Mouse (Mus musculus) lung, postnatal 36 days (tissue): ENCODE results near the gene Man2a1.
A peak's percentile ranks its signal among the peaks of the same experiment; 100 is the strongest.

ENCODE experiments used
- DNase-seq: peaks from one replicate; pipeline ENCODE4 v3.0.0; 2022; ENCODE audit warnings: mixed read lengths

The Man2a1 gene

DNA sequence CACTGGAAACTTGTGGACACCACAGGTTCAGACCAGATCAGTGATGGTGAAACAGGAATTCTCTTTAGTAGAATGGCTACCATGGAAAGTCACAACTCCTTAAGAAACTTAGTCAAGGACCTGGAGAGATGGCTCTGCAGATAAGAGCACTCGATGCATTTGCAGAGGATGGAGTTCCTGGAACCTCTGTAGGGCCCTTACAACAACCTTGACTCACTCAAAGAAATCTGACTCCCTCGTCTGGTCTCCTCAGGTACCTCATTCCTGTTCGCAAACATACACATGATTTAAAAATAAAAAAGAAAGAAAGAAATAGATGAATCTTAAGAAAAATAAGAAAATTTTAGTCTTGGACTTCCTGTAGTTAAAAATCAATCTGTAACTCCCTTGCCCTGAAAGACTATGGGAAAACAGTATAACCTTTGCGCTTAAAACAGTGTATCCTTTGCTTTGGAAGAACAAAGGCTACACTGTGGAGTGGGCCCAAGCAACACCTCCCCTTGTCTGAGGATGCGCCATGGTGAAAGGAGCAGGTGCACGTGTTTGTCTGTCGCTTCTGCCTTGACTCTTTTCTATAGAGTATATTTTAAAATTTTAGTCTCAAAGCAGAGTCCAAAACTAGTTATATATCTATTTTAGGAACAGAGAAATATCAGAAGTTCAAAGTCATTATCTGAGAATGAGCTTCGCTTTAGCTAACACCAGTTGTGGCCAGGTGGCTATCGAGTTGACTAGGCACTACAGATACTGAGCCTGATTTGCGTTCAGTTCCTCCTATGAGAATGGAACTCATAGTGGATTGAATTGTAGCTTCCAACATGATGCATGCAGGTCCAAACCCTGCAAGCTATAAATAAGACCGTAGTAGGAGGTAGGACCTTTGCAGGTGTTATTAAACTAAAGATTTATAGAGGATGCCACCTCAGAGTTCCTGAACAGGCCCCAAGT is 163.9 kb downstream of the Man2a1 start:
- DNase-seq = peak; percentile 54

DNA sequence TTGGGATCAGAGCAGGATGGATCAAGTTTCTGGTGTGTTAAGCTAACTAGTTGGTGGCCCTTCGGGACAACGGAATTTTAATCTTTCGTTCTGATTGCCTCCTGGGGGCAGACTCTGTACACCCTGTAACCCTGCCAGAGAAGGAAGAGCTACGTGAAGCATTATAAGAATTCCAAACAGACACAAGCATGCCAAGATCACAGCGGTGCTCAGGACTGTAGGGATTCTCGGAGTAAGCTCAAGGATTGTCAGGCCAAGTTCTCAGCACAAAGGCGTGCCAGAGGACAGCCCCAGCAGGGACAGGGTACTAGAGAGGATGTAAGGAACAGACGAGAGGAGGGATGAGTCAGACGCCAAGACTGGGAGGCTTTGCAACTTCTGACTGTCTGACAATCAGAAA is 164.8 kb downstream of the Man2a1 start:
- peak; percentile 22 for DNase-seq

DNA sequence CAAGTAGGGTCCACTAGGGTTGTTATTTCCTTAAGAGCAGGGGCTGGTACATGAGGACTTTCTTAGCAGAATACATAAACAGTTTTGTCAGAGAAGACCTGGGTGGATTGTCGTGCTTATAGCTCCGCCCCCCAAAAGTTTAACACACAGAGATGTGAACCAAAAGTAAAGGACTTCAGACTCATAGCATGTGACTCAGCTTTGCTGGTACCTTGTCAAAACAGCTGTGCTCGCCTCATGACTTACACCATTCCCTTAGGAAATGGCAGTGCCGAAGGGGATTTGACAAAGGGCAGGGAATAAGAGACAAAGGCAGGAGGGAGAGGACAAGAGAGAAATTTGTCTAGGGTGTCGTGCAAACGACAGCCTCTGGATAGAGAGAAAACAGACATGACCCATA is 166.0 kb downstream of the Man2a1 start:
- DNase-seq = no peak

GRCm38 (mm10) chr17:64770277-64770676 is 169.7 kb downstream of the Man2a1 start:
- no peak for DNase-seq

GRCm38 (mm10) chr17:64772611-64773010 is 172.1 kb downstream of the Man2a1 start:
- no peak for DNase-seq

GRCm38 (mm10) chr17:64774218-64774617 is 173.7 kb downstream of the Man2a1 start:
- peak; percentile 52 for DNase-seq

- DNase-seq = no peak
Observed at GRCm38 (mm10) chr17:64778300-64778699, 177.8 kb downstream of the Man2a1 start.

DNA sequence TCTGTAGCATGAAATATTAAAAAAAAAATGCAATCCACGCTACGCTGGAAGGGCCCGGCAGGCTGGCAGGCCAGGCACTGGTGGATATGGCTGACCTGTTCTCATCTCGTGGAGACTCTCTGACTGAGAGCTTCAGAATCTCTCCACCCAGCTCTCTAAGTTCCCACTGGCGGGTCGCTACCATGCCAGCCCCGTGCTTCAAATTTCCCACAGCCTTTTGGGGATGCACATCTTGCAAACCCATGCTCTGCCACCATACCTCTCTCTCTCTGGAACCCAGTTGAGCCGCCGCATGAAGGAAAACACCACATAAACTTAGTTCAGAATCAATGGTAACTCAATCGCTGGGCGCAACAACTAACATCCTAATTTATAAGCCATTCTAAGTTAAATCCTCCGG is 178.2 kb downstream of the Man2a1 start:
- DNase-seq = no peak

DNA sequence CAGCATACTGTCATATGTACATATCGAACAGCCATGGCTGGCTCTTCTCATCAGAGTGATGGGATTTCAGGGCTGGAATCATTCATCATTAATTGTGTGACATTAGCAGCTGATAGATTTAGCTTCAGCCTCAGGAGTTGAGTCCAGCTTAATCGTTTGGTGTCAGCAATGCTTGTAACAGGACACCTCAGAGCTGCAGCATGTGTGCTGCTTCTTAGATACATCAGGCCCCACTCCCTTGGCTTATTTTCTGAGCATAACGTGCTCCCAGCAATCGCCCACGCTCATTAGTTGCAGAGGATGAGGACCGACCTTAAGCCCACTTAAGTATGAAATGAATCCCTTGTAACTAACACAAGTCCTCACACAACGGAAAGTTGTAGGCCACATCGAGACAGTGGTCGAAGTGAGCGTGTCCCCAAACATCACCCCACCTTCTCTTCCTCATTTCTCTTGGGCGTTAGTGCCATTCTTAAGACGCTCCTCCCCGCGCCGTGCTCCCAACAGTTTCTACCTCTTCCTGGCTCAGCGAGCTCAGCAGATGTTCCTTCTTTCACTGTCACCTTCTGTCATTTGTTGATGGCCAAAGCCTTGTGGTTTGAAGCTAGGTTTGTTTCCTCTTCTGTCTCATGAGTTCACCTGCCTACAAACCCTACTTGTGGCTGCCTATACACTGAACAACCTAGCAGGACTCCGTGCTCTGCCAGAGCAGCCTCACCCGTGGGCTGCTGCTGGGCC is 180.4 kb downstream of the Man2a1 start:
- DNase-seq = no peak

- peak; percentile 85 for DNase-seq
Observed at GRCm38 (mm10) chr17:64782307-64782706, 181.8 kb downstream of the Man2a1 start.

DNA sequence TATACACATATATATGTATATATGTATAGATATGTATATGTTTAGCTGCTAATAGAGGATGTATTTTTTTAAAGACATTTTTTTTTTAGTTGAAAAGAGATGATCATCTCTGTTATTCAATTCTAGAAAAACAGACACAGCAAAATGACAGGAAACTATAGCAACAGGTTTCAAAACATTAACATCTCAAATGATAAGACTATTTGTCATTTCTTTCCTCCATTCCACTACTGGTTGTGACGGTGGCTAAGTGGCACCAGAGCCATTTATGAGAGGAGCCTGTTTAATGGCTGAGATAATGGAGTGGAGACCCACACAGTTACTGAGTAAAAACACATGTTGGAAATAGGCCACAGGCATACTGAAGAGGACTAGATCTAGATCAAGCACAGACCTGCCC is 185.4 kb downstream of the Man2a1 start:
- no peak for DNase-seq

GRCm38 (mm10) chr17:64788301-64788700 is 187.8 kb downstream of the Man2a1 start:
- DNase-seq = peak; percentile 7

- DNase-seq = peak; percentile 59
Observed at GRCm38 (mm10) chr17:64789175-64789574, 188.6 kb downstream of the Man2a1 start.

GRCm38 (mm10) chr17:64792076-64792475 is 191.5 kb downstream of the Man2a1 start:
- DNase-seq = no peak

DNA sequence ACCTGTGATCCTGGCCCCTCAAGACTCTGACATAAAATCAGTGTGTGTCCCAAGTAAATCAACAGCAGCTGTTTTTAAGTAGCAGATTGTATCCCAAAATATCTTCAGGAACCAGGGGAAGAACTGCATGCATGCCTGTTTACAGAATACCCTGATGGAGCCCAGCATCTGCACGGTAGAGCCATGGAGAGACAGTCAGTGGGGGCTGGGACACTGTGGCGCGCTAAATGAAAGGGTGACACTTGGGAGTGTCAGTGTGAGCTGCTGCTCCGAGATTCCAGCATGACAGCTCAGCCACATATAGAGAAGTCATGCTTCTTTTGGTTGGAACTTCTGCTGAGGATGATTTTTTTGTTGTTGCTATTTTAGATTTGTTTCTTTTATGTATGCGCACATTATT is 192.1 kb downstream of the Man2a1 start:
- DNase-seq = no peak

DNA sequence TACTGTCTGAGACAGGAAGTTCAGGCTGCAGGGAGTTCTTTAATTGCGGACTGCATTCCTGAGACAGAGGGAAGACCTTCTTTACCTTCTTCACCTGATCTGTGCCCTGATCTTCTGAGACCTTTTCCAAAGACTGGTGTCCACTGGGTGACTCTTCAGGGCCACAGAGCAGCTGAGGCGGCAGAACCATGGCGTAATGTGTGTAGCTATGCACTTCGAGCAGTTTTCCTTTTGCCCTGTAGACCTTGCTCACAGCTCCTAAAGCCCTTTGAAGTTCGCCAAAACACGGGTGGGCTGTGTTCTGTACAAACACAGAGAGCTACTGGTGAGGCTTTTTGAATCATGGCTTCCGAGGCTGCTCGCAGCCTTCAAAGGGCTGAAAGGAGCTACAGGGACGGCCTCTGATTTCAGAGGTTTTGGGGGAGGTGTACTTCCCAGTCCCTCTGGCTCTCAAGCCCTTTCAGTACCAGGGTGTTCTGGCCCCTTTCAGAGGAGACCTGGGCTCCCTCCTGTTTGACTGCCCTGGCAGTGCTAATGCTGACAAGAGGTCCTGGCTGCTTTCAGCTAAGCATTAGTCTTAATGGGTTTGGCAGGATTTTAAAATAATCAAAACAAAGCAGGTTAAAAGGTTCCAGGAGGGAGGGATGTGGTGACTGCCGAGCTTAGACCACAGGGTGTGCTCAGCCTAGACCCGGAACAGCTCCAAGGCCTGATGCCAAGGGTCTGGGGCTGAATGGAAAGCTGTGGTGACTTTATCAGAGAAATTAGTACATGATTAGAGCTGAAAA is 201.8 kb downstream of the Man2a1 start:
- no peak for DNase-seq

DNA sequence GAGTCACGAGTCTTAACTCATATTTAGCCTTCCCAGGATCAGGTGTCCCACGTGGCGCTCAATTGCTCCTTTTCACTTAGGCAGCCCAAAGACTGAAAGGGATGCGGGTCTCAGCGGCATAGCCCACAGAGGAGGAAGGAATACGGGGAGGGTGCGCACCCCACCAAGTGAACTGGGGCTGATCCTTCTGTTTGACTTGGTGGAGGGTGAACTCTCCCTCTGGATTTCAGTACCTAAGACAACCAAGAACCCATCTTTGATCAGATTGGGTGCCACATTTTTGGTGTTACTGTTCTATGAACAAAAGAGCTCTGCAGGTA is 202.4 kb downstream of the Man2a1 start:
- DNase-seq = no peak
